Mouse (Mus musculus) ES-Bruce4 (cell line): ENCODE data around the gene Itga8.

Source experiments
- CTCF ChIP-seq: IDR thresholded peaks from one replicate; pipeline ENCODE4 v1.8.1; 2011; ENCODE audit warnings: low read depth, low read length
- EP300 ChIP-seq: IDR thresholded peaks from 2 replicates; pipeline ENCODE4 v1.6.1; 2011; ENCODE audit warnings: low read depth, low read length; ENCODE audit not compliant: insufficient read depth
- POLR2A ChIP-seq: IDR thresholded peaks from one replicate; pipeline ENCODE4 v1.8.1; 2011; ENCODE audit warnings: low read length; ENCODE audit not compliant: insufficient read depth

- TF ChIP-seq CTCF: no peak
- no peak for TF ChIP-seq POLR2A
- TF ChIP-seq EP300: no peak
These were observed 88.3 kb downstream of the Itga8 start for GRCm38 (mm10) chr2:12213464-12213790.
